Mouse (Mus musculus) cortical plate, adult 2 months (tissue): ENCODE results near the gene Aff3. TPM values are rescaled to one million over a fixed set of nuclear protein-coding genes. Genes with fewer than 3 reads are reported as not detected.

Experiments
- H3K27ac ChIP-seq: fragments of 200-500 bp; 2 replicates; pipeline ENCODE4 v1.5.1; 2012; ENCODE audit warnings: low read length, control low read depth, inconsistent platforms; ENCODE audit not compliant: insufficient read depth
- H3K4me1 ChIP-seq: fragments of 200-500 bp; 2 replicates; pipeline ENCODE4 v1.6.1; 2011; ENCODE audit warnings: low read length; ENCODE audit not compliant: control insufficient read depth, insufficient read depth
- H3K4me3 ChIP-seq: fragments of 200-500 bp; 2 replicates; pipeline ENCODE4 v1.5.1; 2011; ENCODE audit warnings: mild to moderate bottlenecking, low read length, control low read depth; ENCODE audit not compliant: insufficient read depth
- CTCF ChIP-seq: fragments of 200-500 bp; IDR thresholded peaks from 2 replicates; pipeline ENCODE4 v1.5.1; 2011; ENCODE audit warnings: mild to moderate bottlenecking, control low read depth, low read length; ENCODE audit not compliant: insufficient read depth; ENCODE audit errors: extremely low read depth
- POLR2A ChIP-seq: fragments of 200-500 bp; IDR thresholded peaks from 2 replicates; pipeline ENCODE4 v1.6.1; 2011; ENCODE audit warnings: mild to moderate bottlenecking, low read length, control low read depth; ENCODE audit not compliant: insufficient read depth; ENCODE audit errors: extremely low read depth
- polyA plus RNA-seq: library from polyadenylated mRNA; depleted of rRNA; stranded (reverse); fragments of >200 nt; gene quantifications from 2 replicates; pipeline ENCODE4 v1.2.3, GENCODE M21; 2012

Gene Aff3
- polyA plus RNA-seq, 1 experiment: 24.1 TPM

DNA sequence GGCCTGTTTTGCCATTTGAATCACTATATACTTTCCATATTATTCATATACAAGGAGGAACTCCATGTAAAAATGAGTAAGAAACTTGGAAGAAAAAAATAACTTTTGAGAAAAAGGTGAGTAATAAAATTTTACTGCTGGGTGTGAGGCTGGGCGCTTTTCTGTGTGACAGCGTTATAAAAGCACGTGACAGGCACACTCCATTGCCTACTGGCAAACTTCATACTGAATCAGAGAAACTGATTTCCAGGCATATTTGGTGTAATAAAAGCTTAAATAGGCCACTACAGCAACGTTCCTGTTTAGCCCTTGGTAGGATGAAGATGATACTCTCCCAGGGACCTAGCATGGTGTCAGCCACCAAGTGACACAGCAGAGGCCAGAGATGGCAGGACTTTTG is 310.2 kb downstream of the Aff3 start:
- no peak overlapping the region for H3K4me3 ChIP-seq
- no peak overlapping the region for H3K27ac ChIP-seq
- TF ChIP-seq POLR2A (no peak), CTCF (no peak)
- 0 out of 2 replicates have a peak, but pooled peaks cover 2% of the 10 kb centered on the region for H3K4me1 ChIP-seq

DNA sequence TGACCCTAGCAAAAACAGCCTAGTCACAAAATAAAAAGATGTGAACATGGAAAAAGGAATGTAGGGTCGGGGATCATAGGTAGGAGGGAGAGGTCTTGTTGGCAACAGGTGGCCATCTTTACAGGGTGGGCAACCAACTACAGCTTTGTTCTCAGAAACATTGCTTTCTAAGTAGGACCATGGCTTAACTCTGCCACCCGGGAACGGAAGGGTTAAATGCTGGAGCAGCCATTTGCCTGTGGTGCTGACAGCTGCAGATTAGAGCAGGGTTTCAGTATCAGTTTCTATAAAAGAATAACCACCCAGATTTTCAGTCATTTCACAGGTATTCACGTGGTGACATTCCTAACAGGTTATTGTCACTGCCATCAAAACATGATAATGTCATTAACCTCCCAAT is 317.4 kb downstream of the Aff3 start:
- no peak overlapping the region for H3K27ac ChIP-seq
- TF ChIP-seq CTCF (no peak), POLR2A (no peak)
- no peak overlapping the region for H3K4me3 ChIP-seq
- H3K4me1 ChIP-seq: no peaks in the 10 kb centered on the region

GRCm38 (mm10) chr1:38334206-38334605 is 330.5 kb downstream of the Aff3 start:
- Histone ChIP-seq H3K4me3 (no peak overlapping the region), H3K27ac (no peak overlapping the region), H3K4me1 (peaks cover 2% of the 10 kb centered on the region; the same call in 1 of the 2 replicates)
- TF ChIP-seq CTCF: no peak
- no peak for TF ChIP-seq POLR2A

GRCm38 (mm10) chr1:38332919-38333318 is 331.8 kb downstream of the Aff3 start:
- H3K27ac ChIP-seq: no peak overlapping the region
- TF ChIP-seq POLR2A: no peak
- no peak for TF ChIP-seq CTCF

GRCm38 (mm10) chr1:38324206-38324605 is 340.5 kb downstream of the Aff3 start:
- no peak overlapping the region for H3K4me3 ChIP-seq
- no peak for TF ChIP-seq POLR2A
- TF ChIP-seq CTCF: no peak
- 0 out of 2 replicates have a peak, but pooled peaks cover under 1% of the 10 kb centered on the region for H3K4me1 ChIP-seq
- no peak overlapping the region for H3K27ac ChIP-seq

More at GRCm38 (mm10) chr1:38332919-38333318, 331.8 kb downstream of the Aff3 start:
- H3K4me1 ChIP-seq: peaks cover 2% of the 10 kb centered on the region; the same call in 1 of the 2 replicates
- H3K4me3 ChIP-seq: no peak overlapping the region

DNA sequence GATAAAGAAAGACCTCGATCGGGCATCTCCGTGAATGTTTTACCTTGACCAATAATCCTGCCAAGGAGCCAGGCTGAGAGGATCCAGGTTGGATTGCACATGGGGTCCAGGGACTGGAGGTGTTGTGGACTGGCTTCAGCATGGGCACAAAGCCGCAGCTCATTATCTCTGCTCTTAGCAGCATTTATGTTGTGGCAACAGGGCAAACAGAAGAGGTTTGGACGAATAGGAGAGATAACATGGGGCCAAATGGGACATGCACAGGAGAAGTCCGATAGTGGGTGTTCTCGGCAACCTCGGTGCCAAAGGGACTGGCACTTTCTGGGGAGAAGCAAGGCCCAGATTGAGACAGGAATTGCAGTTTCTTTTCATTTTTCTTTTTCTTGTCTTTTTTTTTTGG is 342.9 kb downstream of the Aff3 start:
- H3K4me1 ChIP-seq: 0 out of 2 replicates have a peak, but pooled peaks cover 2% of the 10 kb centered on the region
- no peak overlapping the region for H3K4me3 ChIP-seq
- no peak for TF ChIP-seq CTCF
- no peak for TF ChIP-seq POLR2A
- no peak overlapping the region for H3K27ac ChIP-seq

- Histone ChIP-seq H3K4me1 (0 out of 2 replicates have a peak, but pooled peaks cover 2% of the 10 kb centered on the region), H3K27ac (no peak overlapping the region), H3K4me3 (no peak overlapping the region)
- TF ChIP-seq CTCF: no peak
- no peak for TF ChIP-seq POLR2A
These were observed 343.8 kb downstream of the Aff3 start for GRCm38 (mm10) chr1:38320971-38321305.

- no peak overlapping the region for H3K27ac ChIP-seq
- no peak overlapping the region for H3K4me3 ChIP-seq
- 0 out of 2 replicates have a peak, but pooled peaks cover 2% of the 10 kb centered on the region for H3K4me1 ChIP-seq
- TF ChIP-seq CTCF (no peak), POLR2A (no peak)
These were observed 344.4 kb downstream of the Aff3 start for GRCm38 (mm10) chr1:38320126-38320970.

DNA sequence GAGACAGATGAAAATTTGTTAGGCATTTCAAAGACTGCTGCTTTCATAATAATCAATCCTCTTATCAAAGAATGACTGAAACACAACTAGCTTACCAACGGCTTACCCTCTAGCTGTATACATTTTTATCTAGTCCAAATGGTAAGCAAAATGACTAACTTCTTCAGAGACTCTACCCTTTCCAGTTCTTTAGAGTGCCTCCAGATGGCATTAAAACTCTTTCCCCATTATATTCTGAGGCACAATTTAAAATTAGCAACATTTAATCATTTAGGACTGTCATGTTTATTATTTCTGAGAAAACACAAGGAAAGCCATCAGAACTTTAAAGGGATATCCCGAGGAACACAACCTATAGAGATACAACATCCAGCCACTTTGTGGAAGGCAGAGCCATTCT is 346.1 kb downstream of the Aff3 start:
- no peak overlapping the region for H3K4me3 ChIP-seq
- no peak overlapping the region for H3K27ac ChIP-seq
- TF ChIP-seq CTCF (no peak), POLR2A (no peak)
- 0 out of 2 replicates have a peak, but pooled peaks cover 2% of the 10 kb centered on the region for H3K4me1 ChIP-seq

DNA sequence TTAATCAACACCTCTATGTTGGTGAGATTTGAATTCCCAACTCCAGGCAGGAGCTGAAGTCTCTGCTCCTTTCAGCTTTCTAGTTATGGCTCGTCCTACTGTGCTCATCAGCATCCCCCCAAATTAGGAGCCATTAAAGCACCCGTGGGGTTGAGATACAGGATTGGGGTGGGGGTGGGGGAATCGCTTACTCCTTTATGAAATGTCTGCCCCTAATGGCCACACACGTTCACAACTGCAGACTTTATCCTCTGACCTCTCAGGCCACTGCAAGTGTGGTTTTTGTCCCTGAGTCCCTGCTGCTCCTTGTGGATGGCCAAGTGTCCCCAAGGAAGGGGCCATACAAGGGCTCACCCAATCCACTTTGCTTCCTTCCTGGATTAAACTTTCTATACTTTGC is 348.8 kb downstream of the Aff3 start:
- Histone ChIP-seq H3K4me1 (0 out of 2 replicates have a peak, but pooled peaks cover 2% of the 10 kb centered on the region), H3K4me3 (no peak overlapping the region), H3K27ac (no peak overlapping the region)
- TF ChIP-seq POLR2A (no peak), CTCF (no peak)
